Mouse (Mus musculus): ENCODE data around the gene Herc3. TPM values are rescaled to one million over a fixed set of nuclear protein-coding genes. Genes with fewer than 3 reads are reported as not detected.

Herc3 gene
- polyA plus RNA-seq, 2 experiments = 10.0 to 17.4 TPM

- Histone ChIP-seq H3K4me1 (ENCODE audit: control insufficient read depth, insufficient read depth, low read length) (peaks cover 3% of the 10 kb centered on the region; the same call in 1 of the 2 replicates), H3K27ac (replicated peaks; ENCODE audit: low read depth, low read length) (no peak overlapping the region), H3K9ac (ENCODE audit: low read depth, low read length, severe bottlenecking) (no peak overlapping the region), H3K36me3 (ENCODE audit: control insufficient read depth, insufficient read depth, low read length) (no peaks in the 10 kb centered on the region), H3K4me2 (replicated peaks; ENCODE audit: low read depth, low read length, severe bottlenecking) (no peak overlapping the region), H3K9me3 (ENCODE audit: control insufficient read depth, low read length) (no peaks in the 10 kb centered on the region), H3K4me3 (replicated peaks; ENCODE audit: low read length) (no peak overlapping the region), H3K27me3 (ENCODE audit: control insufficient read depth, insufficient read depth, low read length) (no peaks in the 10 kb centered on the region)
- 90% methylated on average over 2 of the region's 2 CpGs for WGBS
- TF ChIP-seq POLR2A (IDR thresholded peaks at IDR 0.05; ENCODE audit: borderline replicate concordance, extremely low read depth, insufficient read depth, insufficient read length) = no peak
- no peak for ATAC-seq (ENCODE audit: low FRiP score, low read depth)
- DNase-seq (ENCODE audit: low spot score) = no peak
These were observed 5.2 kb downstream of the Herc3 start for GRCm38 (mm10) chr6:58836476-58836875.

GRCm38 (mm10) chr6:58837917-58838316 lies 6.7 kb downstream of the Herc3 start:
- ATAC-seq (ENCODE audit: low FRiP score, low read depth) (no peak), DNase-seq (ENCODE audit: low spot score) (no peak)
- Histone ChIP-seq H3K9me3 (ENCODE audit: control insufficient read depth, low read length) (no peaks in the 10 kb centered on the region), H3K27ac (replicated peaks; ENCODE audit: low read depth, low read length) (no peak overlapping the region), H3K4me3 (replicated peaks; ENCODE audit: low read length) (no peak overlapping the region), H3K4me2 (replicated peaks; ENCODE audit: low read depth, low read length, severe bottlenecking) (no peak overlapping the region), H3K27me3 (ENCODE audit: control insufficient read depth, insufficient read depth, low read length) (no peaks in the 10 kb centered on the region), H3K36me3 (ENCODE audit: control insufficient read depth, insufficient read depth, low read length) (no peaks in the 10 kb centered on the region), H3K9ac (ENCODE audit: low read depth, low read length, severe bottlenecking) (no peak overlapping the region), H3K4me1 (ENCODE audit: control insufficient read depth, insufficient read depth, low read length) (no peaks in the 10 kb centered on the region)
- WGBS = 38% methylated on average over 1 of the region's 1 CpGs
- TF ChIP-seq POLR2A (IDR thresholded peaks at IDR 0.05; ENCODE audit: borderline replicate concordance, extremely low read depth, insufficient read depth, insufficient read length) = no peak

GRCm38 (mm10) chr6:58841208-58841607 lies 9.9 kb downstream of the Herc3 start:
- Histone ChIP-seq H3K36me3 (ENCODE audit: control insufficient read depth, insufficient read depth, low read length) (no peaks in the 10 kb centered on the region), H3K27ac (replicated peaks; ENCODE audit: low read depth, low read length) (no peak overlapping the region), H3K9ac (ENCODE audit: low read depth, low read length, severe bottlenecking) (no peak overlapping the region), H3K4me2 (replicated peaks; ENCODE audit: low read depth, low read length, severe bottlenecking) (no peak overlapping the region), H3K4me3 (replicated peaks; ENCODE audit: low read length) (no peak overlapping the region), H3K9me3 (ENCODE audit: control insufficient read depth, low read length) (no peaks in the 10 kb centered on the region), H3K27me3 (ENCODE audit: control insufficient read depth, insufficient read depth, low read length) (no peaks in the 10 kb centered on the region), H3K4me1 (ENCODE audit: control insufficient read depth, insufficient read depth, low read length) (no peaks in the 10 kb centered on the region)
- DNase-seq (ENCODE audit: low spot score) (no peak), ATAC-seq (ENCODE audit: low FRiP score, low read depth) (no peak)
- TF ChIP-seq POLR2A (IDR thresholded peaks at IDR 0.05; ENCODE audit: borderline replicate concordance, extremely low read depth, insufficient read depth, insufficient read length) = no peak
- WGBS = 74% methylated on average over 2 of the region's 2 CpGs

- TF ChIP-seq POLR2A (IDR thresholded peaks at IDR 0.05; ENCODE audit: borderline replicate concordance, extremely low read depth, insufficient read depth, insufficient read length) = no peak
- Histone ChIP-seq H3K9ac (ENCODE audit: low read depth, low read length, severe bottlenecking) (no peak overlapping the region), H3K36me3 (ENCODE audit: control insufficient read depth, insufficient read depth, low read length) (no peaks in the 10 kb centered on the region), H3K9me3 (ENCODE audit: control insufficient read depth, low read length) (no peaks in the 10 kb centered on the region), H3K4me2 (replicated peaks; ENCODE audit: low read depth, low read length, severe bottlenecking) (no peak overlapping the region), H3K4me1 (ENCODE audit: control insufficient read depth, insufficient read depth, low read length) (no peaks in the 10 kb centered on the region), H3K27me3 (ENCODE audit: control insufficient read depth, insufficient read depth, low read length) (no peaks in the 10 kb centered on the region), H3K4me3 (replicated peaks; ENCODE audit: low read length) (no peak overlapping the region), H3K27ac (replicated peaks; ENCODE audit: low read depth, low read length) (no peak overlapping the region)
- WGBS = 38% methylated on average over 2 of the region's 2 CpGs
- DNase-seq (ENCODE audit: low spot score) (no peak), ATAC-seq (ENCODE audit: low FRiP score, low read depth) (no peak)
These were observed 10.9 kb downstream of the Herc3 start for GRCm38 (mm10) chr6:58842186-58842585.

- no peak for TF ChIP-seq POLR2A (IDR thresholded peaks at IDR 0.05; ENCODE audit: borderline replicate concordance, extremely low read depth, insufficient read depth, insufficient read length)
- Histone ChIP-seq H3K36me3 (ENCODE audit: control insufficient read depth, insufficient read depth, low read length) (no peaks in the 10 kb centered on the region), H3K4me1 (ENCODE audit: control insufficient read depth, insufficient read depth, low read length) (no peaks in the 10 kb centered on the region), H3K9ac (ENCODE audit: low read depth, low read length, severe bottlenecking) (no peak overlapping the region), H3K27me3 (ENCODE audit: control insufficient read depth, insufficient read depth, low read length) (no peaks in the 10 kb centered on the region), H3K9me3 (ENCODE audit: control insufficient read depth, low read length) (no peaks in the 10 kb centered on the region), H3K27ac (replicated peaks; ENCODE audit: low read depth, low read length) (no peak overlapping the region), H3K4me3 (replicated peaks; ENCODE audit: low read length) (no peak overlapping the region), H3K4me2 (replicated peaks; ENCODE audit: low read depth, low read length, severe bottlenecking) (no peak overlapping the region)
- 87% methylated on average over 9 of the region's 9 CpGs for WGBS
- ATAC-seq (ENCODE audit: low FRiP score, low read depth) = no peak
- no peak for DNase-seq (ENCODE audit: low spot score)
These were observed 12.3 kb downstream of the Herc3 start for GRCm38 (mm10) chr6:58843580-58843979.

Measured in limb, embryonic 14.5 days (tissue).